Mouse (Mus musculus): ENCODE data around the gene Klhl35.

DNA sequence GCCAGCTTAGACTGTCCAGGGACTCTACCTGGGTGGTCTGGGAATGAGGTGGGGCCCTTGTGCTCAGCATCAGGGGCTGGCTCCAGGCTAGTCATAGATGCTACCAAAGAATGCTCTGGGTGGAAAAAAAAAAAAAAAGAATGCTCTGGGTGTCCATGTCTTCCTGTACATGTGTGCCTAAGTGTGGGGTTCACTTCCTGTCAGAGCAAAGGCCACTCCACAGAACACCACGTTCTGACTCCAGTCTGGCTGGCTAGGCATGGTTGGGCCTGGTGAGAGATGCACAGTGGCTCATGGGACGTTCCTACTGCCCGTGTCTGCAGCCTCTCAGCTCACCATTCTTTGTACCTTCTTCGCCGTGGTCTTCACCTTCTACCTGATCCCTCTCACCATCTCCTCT, 17.2 kb upstream of the Klhl35 start:
- TF ChIP-seq CTCF (IDR thresholded peaks at IDR 0.05 in 2 of 3, conservative IDR thresholded peaks at IDR 0.05 in 1 of 3; ENCODE audit: control insufficient read depth in 1 of 3, insufficient read depth in 1 of 3, low read depth in 2 of 3, low read length in 3 of 3, poor library complexity in 1 of 3, severe bottlenecking in 1 of 3), result no peak
- TF ChIP-seq ELF1 (IDR thresholded peaks at IDR 0.05; ENCODE audit: low read depth, low read length), result no peak
